Mouse (Mus musculus) macrophage (primary cell): Measurements from ENCODE around the gene Tigd2. TPM values are rescaled to one million over a fixed set of nuclear protein-coding genes. Genes with fewer than 3 reads are reported as not detected.
A peak's percentile ranks its signal among the peaks of the same experiment; 100 is the strongest.
"Not testable (repeated sequence)": the region's sequence is repeated elsewhere in the genome, so short reads cannot be mapped to it uniquely, and the experiment has no call there.

ENCODE experiments used
- H3K27ac ChIP-seq: fragments of 350-480 bp; formaldehyde crosslinking; 2 replicates; pipeline ENCODE4 v1.9.0; 2021
- H3K36me3 ChIP-seq: fragments of 350-480 bp; formaldehyde crosslinking; 2 replicates; pipeline ENCODE4 v1.9.0; 2021; ENCODE audit errors: inconsistent target
- H3K4me3 ChIP-seq: fragments of 350-480 bp; formaldehyde crosslinking; 2 replicates; pipeline ENCODE4 v1.9.0; 2021; ENCODE audit errors: inconsistent target
- H3K79me2 ChIP-seq: fragments of 350-480 bp; formaldehyde crosslinking; 2 replicates; pipeline ENCODE4 v1.9.0; 2021; ENCODE audit errors: inconsistent target
- WGBS: methylation state at CpG from one replicate; pipeline ENCODE4 v1.1.7; 2026; ENCODE audit warnings: inconsistent platforms; ENCODE audit not compliant: missing documents; 5-methylcytosine and 5-hydroxymethylcytosine counted together
- polyA plus RNA-seq: library from polyadenylated mRNA; stranded (reverse); fragments of 250-400 nt; gene quantifications from 3 replicates; pipeline ENCODE4 v1.2.4, GENCODE M21; 2018; ENCODE audit warnings: inconsistent platforms
- total RNA-seq, 78 experiments: library from RNA; depleted of rRNA; stranded (reverse); fragments of 250-400 nt; gene quantifications; 1 replicate in 9 of 78; 2 replicates in 24 of 78; 3 replicates in 43 of 78; 4 replicates in 2 of 78; pipeline ENCODE4 v1.2.4; 2018; ENCODE audit warnings: inconsistent platforms in 56 of 78

The Tigd2 gene
- 10 to 100 TPM in 22 of 26 experiments, 1 to 10 TPM in 4; 7.0 to 47.8 (median 21.2) TPM for total RNA-seq (2018; cell fraction: chromatin; rRNA removed)
- total RNA-seq (2018; cell fraction: cytosol; rRNA removed) = 10 to 100 TPM; 11.9 to 23.1 (median 17.4) TPM
- 10 to 100 TPM in 25 of 26 experiments, 1 to 10 TPM in 1; 7.5 to 43.7 (median 22.7) TPM for total RNA-seq (2018; cell fraction: nucleus; rRNA removed)
- polyA plus RNA-seq = 14.8 to 24.2 TPM (median 16.6 TPM) in 3 replicates

DNA sequence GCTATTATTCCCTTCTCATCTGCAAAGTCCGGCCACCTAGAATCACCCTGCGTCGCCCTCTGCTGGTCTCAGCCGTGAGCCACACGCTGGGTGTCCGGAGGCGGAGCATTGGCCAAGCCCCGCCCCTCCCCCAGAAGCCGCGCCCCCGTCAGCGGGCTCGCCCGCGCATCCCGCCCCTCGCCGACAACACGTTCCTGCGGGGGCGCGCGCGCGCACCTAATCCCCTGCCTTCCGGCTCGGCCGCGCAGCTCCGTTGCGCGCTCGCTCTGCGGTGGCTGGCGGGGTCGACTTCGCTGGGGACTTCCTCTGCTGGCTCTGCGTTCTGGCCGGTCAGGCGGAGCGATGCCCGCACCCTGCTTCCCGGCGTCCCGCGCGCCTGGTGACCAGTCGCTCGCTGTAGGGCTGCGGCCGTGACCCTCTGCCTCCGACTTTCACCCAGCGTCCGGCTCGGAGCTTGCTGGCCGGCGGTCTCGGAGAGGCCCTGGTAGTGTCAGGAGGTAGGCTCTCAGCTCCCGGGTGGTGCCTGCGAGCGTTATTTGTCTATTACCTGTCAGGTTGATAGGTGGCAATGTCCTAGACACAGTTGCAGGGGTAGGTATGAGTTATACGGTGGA lies at the start of gene Tigd2:
Gene Tigd2 (plus strand): TSS at position 186 of the 614 bp plus-strand sequence.
- peaks cover 22% of the 10 kb centered on the region; the same call in 1 of the 2 replicates for H3K79me2 ChIP-seq
- H3K27ac ChIP-seq = peak within 1 kb of the TSS; percentile 73
- H3K4me3 ChIP-seq = peak within 1 kb of the TSS; percentile 82
- under 1% methylated on average over 35 of the region's 62 CpGs for WGBS
- no peaks in the 10 kb centered on the region for H3K36me3 ChIP-seq

DNA sequence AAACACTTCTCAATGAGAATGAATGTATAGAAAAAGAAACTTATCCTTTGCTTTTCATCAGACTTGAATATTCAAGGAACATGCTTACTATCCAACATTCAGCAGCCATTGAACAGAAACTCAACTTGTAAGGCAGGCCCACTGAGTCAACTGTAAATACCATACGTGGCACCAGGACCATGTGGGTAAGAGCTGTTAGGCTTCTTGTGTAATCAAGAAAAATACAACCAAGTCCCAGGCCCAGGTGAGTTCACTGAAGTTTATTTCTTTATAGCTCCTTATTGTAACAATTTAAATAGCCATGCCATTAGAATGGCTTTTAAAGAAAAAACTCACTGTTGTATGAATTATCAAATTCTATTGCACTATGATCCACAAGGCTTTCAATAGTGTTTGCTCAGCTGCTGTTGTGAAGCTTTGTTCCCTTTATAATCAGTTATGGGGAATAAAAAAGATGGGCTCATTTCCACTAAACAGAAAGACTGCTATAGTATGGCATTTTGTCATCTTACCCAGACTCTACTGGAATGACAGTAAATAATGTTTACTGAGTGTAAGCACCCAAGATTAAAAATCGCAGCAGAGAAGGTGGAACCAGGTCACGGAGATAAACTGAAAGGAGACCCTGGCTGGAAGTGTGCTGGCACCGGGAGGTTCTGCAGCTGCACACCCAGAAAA lies 46.7 kb upstream of the Tigd2 start:
- no peaks in the 10 kb centered on the region for H3K79me2 ChIP-seq
- H3K4me3 ChIP-seq = no peak overlapping the region
- H3K27ac ChIP-seq = no peak overlapping the region
- H3K36me3 ChIP-seq = no peaks in the 10 kb centered on the region
- WGBS = 94% methylated on average over 4 of the region's 4 CpGs

DNA sequence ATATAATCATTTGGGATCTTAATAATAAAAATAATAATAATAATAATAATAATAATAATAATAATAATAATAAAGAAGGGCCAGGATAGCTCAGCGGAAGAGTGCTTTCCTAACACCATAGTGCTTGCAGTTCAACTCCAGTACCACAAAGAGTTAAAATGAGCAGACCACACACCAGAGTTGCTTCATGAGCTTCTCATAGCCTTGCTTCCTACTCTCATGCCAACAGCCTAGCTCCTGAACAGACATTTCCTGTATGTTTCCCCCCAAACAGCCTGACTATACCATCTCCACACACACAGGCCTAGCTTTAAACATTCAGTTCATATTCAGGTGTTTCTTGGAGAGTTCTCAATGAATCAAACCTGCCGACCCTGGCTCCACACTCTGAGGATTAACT lies 45.8 kb upstream of the Tigd2 start:
- Histone ChIP-seq H3K36me3 (no peaks in the 10 kb centered on the region), H3K4me3 (no peak overlapping the region), H3K79me2 (no peaks in the 10 kb centered on the region), H3K27ac (no peak overlapping the region)
- WGBS = 67% methylated on average over 2 of the region's 2 CpGs

DNA sequence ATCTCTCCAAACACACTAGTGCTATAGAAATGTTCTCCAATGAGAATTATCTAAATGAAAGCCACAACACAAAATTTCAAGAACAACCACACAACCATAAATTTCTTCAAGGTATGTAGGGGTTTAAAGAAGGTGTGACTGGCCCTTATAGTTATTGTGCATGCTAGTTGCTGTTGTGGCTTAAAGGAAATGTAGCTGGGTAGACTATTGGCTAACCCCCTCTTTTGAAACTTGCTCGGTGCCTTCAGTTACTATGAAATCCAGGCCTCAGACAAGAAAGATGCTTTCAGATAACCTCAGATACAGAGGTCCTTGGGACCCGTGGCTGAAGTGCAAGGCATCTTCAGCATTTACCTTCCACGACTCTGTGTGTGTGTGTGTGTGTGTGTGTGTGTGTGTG lies 45.3 kb upstream of the Tigd2 start:
- H3K4me3 ChIP-seq = no peak overlapping the region
- no peaks in the 10 kb centered on the region for H3K79me2 ChIP-seq
- no peaks in the 10 kb centered on the region for H3K36me3 ChIP-seq
- H3K27ac ChIP-seq = no peak overlapping the region
- WGBS = 65% methylated on average over 3 of the region's 3 CpGs

DNA sequence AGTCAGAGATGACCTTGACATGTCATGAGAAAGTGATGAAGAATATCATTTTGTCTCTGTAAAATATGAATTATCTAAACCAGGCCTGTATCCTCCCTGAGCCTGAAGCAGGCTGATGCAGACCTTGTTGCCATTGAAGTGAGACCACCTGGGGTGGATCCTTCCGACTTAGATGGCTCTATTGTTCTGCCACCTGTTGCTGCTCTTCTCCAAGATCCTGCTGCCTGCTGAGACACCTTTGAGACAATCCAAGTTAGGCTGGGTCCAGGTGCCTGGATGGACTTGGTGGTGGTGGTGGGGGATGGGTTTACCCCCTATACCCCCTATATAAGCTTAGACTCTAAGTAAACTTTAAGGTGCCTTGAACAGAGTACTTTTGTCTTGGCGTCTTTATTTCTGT lies 39.7 kb upstream of the Tigd2 start:
- Histone ChIP-seq H3K79me2 (no peaks in the 10 kb centered on the region), H3K36me3 (no peaks in the 10 kb centered on the region), H3K4me3 (no peak overlapping the region), H3K27ac (no peak overlapping the region)
- 58% methylated on average over 2 of the region's 2 CpGs for WGBS

DNA sequence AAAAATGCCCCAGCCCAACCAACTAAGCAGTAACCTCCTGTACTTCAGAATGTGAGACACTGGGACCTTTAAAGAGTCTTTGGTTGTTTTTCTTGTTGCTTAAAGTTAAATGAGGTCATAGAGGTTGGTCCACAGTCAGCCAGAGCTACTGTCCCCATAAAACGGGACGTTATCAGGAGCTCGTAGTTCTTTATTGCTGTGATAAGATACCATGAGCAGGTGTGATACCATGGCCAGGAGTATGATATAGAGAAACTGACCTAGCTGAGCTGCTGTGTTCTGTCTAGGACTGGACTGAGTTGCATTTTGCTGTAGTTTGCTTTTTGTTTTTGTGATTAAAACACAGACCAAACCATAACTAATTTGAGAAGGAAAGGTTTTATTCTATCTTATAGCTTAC lies 37.4 kb upstream of the Tigd2 start:
- 94% methylated on average over 3 of the region's 3 CpGs for WGBS
- H3K79me2 ChIP-seq = no peaks in the 10 kb centered on the region
- H3K4me3 ChIP-seq = no peak overlapping the region
- H3K27ac ChIP-seq = no peak overlapping the region
- no peaks in the 10 kb centered on the region for H3K36me3 ChIP-seq

DNA sequence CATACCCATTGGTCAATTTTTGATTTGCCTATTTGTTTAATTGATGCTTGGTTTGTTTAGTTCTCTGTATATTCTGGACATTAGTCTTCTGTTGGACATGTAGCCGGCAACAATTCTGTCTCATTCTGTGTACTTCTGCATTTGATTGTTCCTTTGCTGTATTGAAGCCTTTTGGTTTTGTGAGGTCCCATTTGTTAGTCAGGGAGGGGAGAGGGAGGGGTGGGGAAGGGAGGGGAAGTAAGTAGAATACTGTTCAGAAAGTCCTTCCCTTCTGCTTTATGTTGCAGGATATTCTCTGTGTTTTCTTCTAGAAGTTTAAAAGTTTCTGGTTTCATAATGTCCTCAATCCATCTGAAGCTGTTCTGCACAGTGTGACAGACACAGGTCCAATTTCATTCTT lies 34.7 kb upstream of the Tigd2 start:
- H3K27ac ChIP-seq = no peak overlapping the region
- no peaks in the 10 kb centered on the region for H3K36me3 ChIP-seq
- 0% methylated on average over 1 of the region's 1 CpGs for WGBS
- no peak overlapping the region for H3K4me3 ChIP-seq
- no peaks in the 10 kb centered on the region for H3K79me2 ChIP-seq

DNA sequence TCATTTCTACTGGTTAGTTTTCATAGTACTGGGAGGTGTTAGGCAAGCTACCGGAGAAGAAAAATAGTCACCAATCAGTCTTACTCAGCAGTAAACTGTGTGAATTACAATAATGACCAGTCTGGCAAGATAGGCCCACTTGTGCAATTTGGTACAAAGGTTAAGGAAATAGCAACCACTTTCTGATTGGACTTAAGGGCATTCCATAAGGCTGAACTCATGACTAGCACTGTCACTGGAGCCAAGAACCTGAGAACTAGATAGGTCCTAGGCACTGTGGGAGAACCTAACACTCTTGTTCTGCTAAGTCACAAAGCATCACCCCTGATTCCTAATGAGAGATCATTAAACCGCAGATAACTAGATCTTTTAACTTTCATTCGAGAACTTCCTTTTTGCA lies 30.6 kb upstream of the Tigd2 start:
- H3K27ac ChIP-seq = no peak overlapping the region
- 78% methylated on average over 3 of the region's 3 CpGs for WGBS
- no peaks in the 10 kb centered on the region for H3K36me3 ChIP-seq
- H3K4me3 ChIP-seq = no peak overlapping the region
- no peaks in the 10 kb centered on the region for H3K79me2 ChIP-seq

DNA sequence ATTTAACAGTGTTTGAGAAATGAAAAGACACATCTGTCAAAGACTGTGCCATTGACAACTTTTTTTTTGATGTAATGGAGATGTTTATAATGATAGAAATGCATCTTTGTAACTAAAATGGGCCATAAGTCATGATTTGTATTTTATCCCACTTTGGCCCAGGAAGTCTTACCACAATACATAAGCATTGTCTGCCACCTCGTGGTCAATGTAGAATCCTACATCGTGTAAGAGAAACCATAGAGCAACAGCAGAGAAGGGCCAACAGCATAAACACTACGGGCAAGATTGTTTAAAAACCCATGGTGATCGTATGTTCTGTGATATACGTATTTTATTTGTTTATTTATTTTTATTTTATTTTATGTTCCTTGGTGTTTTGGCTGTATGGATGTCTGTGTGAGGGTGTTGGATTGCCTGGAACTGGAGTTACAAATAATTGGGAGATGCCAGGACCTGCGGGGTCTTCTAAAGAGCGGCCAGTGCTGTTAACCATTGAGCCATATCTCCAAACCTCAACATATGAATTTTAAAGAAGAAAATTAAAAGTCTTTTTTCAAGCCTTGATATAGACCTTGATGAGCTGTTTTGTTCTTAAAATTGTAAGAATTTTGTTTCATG lies 28.2 kb upstream of the Tigd2 start:
- no peaks in the 10 kb centered on the region for H3K36me3 ChIP-seq
- 38% methylated on average over 7 of the region's 7 CpGs for WGBS
- no peaks in the 10 kb centered on the region for H3K79me2 ChIP-seq
- H3K4me3 ChIP-seq = no peak overlapping the region
- H3K27ac ChIP-seq = no peak overlapping the region

DNA sequence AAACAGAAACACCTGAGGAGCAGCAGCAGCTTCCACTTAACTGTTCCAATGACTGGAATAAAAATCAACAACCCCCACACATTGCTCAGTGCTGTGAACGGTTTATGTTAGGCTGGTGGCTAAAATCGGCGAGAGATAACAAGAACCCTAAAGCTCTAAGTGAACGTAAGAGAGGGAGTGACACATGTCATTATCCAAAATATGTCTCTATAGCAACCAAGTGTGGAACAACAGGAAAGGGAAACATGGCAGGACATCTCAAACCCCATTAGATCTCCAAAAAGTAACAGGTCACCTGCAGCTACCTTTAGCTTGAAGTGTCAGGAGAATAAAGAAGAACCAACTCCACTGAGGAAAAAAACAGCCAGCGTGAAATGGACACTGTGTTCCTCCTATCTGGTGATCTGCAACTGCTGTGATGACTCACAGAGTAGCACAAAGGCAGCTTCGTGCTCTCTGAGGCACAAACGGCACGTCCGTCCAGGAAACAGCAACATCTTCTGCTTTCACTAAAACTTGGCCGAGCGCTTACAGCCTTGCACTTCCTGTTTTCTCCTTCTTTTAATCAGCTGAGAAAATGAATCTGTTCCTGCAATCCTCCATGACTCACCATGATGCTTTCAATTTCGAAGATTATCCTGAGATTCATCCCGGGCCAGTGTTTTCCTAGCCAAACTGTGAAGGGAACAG lies 23.5 kb upstream of the Tigd2 start:
- H3K4me3 ChIP-seq = peak overlapping the region; percentile 10; the same call in 1 of the 2 replicates
- no peaks in the 10 kb centered on the region for H3K36me3 ChIP-seq
- H3K79me2 ChIP-seq = no peaks in the 10 kb centered on the region
- H3K27ac ChIP-seq = peak overlapping the region; percentile 68
- WGBS = 9% methylated on average over 13 of the region's 13 CpGs

DNA sequence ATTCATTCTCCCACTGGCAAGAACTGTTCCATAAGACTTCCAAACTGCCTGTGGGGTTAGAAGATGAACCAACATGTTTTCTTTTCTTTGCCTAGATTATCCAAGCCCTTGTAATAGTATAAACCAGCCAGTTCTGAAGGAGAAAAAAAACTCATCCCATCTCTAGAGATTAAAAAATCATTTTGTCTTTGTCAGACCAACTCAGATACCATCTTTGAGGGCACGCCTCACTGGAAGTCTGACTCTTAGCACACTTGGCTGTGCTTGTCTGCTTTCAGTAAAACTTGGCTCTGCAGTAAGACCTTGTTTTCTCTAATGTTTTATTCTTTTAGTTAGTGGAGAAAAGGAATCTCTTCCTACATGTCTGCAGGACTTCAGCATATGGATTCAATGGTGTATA lies 18.7 kb upstream of the Tigd2 start:
- Histone ChIP-seq H3K36me3 (no peaks in the 10 kb centered on the region), H3K79me2 (no peaks in the 10 kb centered on the region), H3K27ac (no peak overlapping the region), H3K4me3 (no peak overlapping the region)
- 100% methylated on average over 1 of the region's 1 CpGs for WGBS

DNA sequence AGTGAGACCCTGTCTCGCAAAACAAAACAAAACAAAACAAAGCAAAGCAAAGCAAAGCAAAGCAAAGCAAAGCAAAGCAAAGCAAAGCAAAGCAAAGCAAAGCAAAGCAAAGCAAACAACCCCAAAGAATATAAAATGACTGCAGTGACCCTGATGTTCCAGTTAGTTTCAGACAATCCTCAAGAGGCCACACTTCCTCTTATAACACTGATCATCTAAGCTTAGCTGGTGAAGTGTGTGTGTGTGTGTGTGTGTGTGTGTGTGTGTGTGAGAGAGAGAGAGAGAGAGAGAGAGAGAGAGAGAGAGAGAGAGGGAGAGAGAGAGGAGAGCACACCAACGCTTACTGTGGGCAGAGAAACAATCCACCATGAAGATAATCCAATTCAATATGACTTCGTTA lies 14.2 kb upstream of the Tigd2 start:
- not testable (repeated sequence) for H3K4me3 ChIP-seq, H3K27ac ChIP-seq, H3K36me3 ChIP-seq, H3K79me2 ChIP-seq
- WGBS = 84% methylated on average over 3 of the region's 3 CpGs

DNA sequence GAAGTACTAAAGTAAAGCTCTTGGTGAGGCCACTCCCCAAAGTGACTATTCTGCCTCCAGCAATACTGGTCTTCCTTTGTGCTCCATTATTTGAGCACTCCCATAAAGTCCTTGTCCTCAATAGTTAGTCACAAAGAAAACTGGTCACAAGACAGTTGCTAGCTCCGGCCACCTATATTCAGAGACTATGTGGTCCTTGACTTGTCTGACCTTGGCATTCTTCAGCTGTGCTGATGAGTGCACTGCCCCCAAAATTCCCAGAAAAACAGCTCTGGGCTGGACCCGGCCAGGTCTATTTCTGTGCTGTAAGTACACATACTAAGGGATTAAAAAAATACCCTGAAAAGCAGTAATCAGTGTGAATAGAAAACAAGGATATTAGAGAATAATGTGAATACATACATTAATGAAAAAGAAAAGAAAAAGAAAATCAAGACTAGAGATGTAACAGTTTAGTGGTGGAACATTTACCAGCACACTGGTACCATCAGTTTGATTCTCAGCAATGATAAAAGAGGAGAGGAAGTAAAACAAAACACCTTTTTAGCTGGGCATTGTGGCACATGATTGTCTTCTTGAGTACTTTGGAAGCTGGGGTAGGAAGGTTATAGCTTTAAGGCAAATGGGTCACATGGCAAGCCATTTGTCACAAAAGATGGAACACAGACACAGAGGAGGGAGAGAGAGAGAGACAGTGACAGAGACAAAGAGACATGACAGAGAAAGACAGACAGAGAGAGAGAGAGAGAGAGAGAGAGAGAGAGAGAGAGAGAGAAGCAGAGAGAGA lies 12.6 kb upstream of the Tigd2 start:
- H3K79me2 ChIP-seq = no peaks in the 10 kb centered on the region
- no peak overlapping the region for H3K4me3 ChIP-seq
- WGBS = 80% methylated on average over 2 of the region's 2 CpGs
- H3K36me3 ChIP-seq = no peaks in the 10 kb centered on the region
- no peak overlapping the region for H3K27ac ChIP-seq

DNA sequence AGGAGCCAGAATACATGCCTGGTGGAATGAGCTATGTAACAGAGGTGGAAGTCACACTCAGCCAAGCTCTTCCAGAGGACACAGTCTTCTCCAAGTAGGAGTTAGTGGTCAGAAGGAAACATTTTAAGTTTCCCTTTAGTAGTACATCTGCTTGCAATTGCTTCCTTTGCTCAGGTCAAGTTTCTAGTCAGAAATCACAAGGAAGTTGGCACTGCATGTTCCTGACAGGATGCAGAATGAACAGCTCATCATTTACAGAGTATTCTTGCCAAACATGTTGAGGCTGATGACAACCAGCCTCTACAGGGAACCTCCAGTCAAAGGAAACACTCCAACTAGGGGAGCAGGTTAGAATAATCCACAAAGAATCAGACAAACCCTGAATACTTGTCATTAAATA lies 11.9 kb upstream of the Tigd2 start:
- H3K79me2 ChIP-seq = no peaks in the 10 kb centered on the region
- H3K27ac ChIP-seq = no peak overlapping the region
- no peaks in the 10 kb centered on the region for H3K36me3 ChIP-seq
- H3K4me3 ChIP-seq = no peak overlapping the region
